Mouse (Mus musculus) urinary bladder, postnatal 4 days (tissue): ENCODE results near the gene Mrgpre.

Source experiments
- DNase-seq, 2 experiments: peaks; one replicate each; pipeline ENCODE4 v3.0.0; 2021 to 2022; ENCODE audit warnings: low spot score in 2 of 2

Gene Mrgpre

GRCm38 (mm10) chr7:143783996-143784829, at the start of gene Mrgpre:
Gene Mrgpre (minus strand): TSS chr7:143784500.
- peak; percentile 83 to 86 for DNase-seq

- DNase-seq: no peak
These were observed 49.4 kb upstream of the Mrgpre start for GRCm38 (mm10) chr7:143833581-143834190.

GRCm38 (mm10) chr7:143832611-143833010, 48.3 kb upstream of the Mrgpre start:
- DNase-seq: no peak

- peak in 1 of 2 experiments; percentile 47 for DNase-seq
These were observed 47.9 kb upstream of the Mrgpre start for GRCm38 (mm10) chr7:143832196-143832595.

GRCm38 (mm10) chr7:143830399-143830798, 46.1 kb upstream of the Mrgpre start:
- DNase-seq: no peak

- peak; percentile 91 to 92 for DNase-seq
These were observed 45.4 kb upstream of the Mrgpre start for GRCm38 (mm10) chr7:143829504-143830331.

- no peak for DNase-seq
These were observed 42.7 kb upstream of the Mrgpre start for GRCm38 (mm10) chr7:143826985-143827384.

GRCm38 (mm10) chr7:143823266-143823605, 38.9 kb upstream of the Mrgpre start:
- DNase-seq: no peak

GRCm38 (mm10) chr7:143822375-143823265, 38.3 kb upstream of the Mrgpre start, which contains the start of the genes Nadsyn1 and Dhcr7:
Gene Nadsyn1 (minus strand): TSS chr7:143822849.
Gene Dhcr7 (plus strand): TSS chr7:143823145.
- DNase-seq: peak; percentile 99

GRCm38 (mm10) chr7:143821241-143821640, 36.9 kb upstream of the Mrgpre start:
- DNase-seq: no peak

- no peak for DNase-seq
These were observed 34.9 kb upstream of the Mrgpre start for GRCm38 (mm10) chr7:143819201-143819600.

- DNase-seq: no peak
These were observed 24.6 kb upstream of the Mrgpre start for GRCm38 (mm10) chr7:143808909-143809308.

GRCm38 (mm10) chr7:143805199-143805624, 20.9 kb upstream of the Mrgpre start:
- no peak for DNase-seq

GRCm38 (mm10) chr7:143801195-143802065, 17.1 kb upstream of the Mrgpre start:
- no peak for DNase-seq

GRCm38 (mm10) chr7:143800770-143801169, 16.5 kb upstream of the Mrgpre start:
- DNase-seq: no peak

- DNase-seq: no peak
These were observed 14.5 kb upstream of the Mrgpre start for GRCm38 (mm10) chr7:143798783-143799182.

- peak; percentile 57 to 70 for DNase-seq
These were observed 8.8 kb upstream of the Mrgpre start for GRCm38 (mm10) chr7:143793121-143793520.

- DNase-seq: no peak
These were observed 8.2 kb upstream of the Mrgpre start for GRCm38 (mm10) chr7:143792336-143792985.

- no peak for DNase-seq
These were observed 813 bp downstream of the Mrgpre start for GRCm38 (mm10) chr7:143783378-143783995.
